Mouse (Mus musculus) kidney, embryonic 16.5 days (tissue): Measurements from ENCODE around the gene Adra1b. TPM values are rescaled to one million over a fixed set of nuclear protein-coding genes. Genes with fewer than 3 reads are reported as not detected.
A peak's percentile ranks its signal among the peaks of the same experiment; 100 is the strongest.

ENCODE experiments used
- ATAC-seq: fragments of 200-750 bp; cut with Nextera tagmentation; 2 replicates; pipeline ENCODE4 v1.8.0; 2017; ENCODE audit warnings: moderate TSS enrichment; ENCODE audit not compliant: low FRiP score, low TSS enrichment
- H3K27ac ChIP-seq: fragments of 300-500 bp; sonication (generic); 2 replicates; pipeline ENCODE4 v1.5.1; 2014; ENCODE audit warnings: low read length
- H3K27me3 ChIP-seq: fragments of 300-500 bp; sonication (generic); 2 replicates; pipeline ENCODE4 v1.6.1; 2014; ENCODE audit warnings: low read length, control low read depth, mixed read lengths; ENCODE audit not compliant: insufficient read depth
- H3K36me3 ChIP-seq: fragments of 300-500 bp; sonication (generic); 2 replicates; pipeline ENCODE4 v1.6.1; 2014; ENCODE audit warnings: low read length, control low read depth, mixed read lengths; ENCODE audit not compliant: insufficient read depth
- H3K4me1 ChIP-seq: fragments of 300-500 bp; sonication (generic); 2 replicates; pipeline ENCODE4 v1.6.1; 2014; ENCODE audit warnings: low read length, control low read depth, mixed read lengths; ENCODE audit not compliant: insufficient read depth
- H3K4me2 ChIP-seq: fragments of 300-500 bp; sonication (generic); replicated peaks from 2 replicates; pipeline ENCODE4 v1.6.1; 2014; ENCODE audit warnings: low read depth, low read length
- H3K4me3 ChIP-seq: fragments of 300-500 bp; sonication (generic); 2 replicates; pipeline ENCODE4 v1.5.1; 2014; ENCODE audit warnings: mild to moderate bottlenecking, low read length
- H3K9ac ChIP-seq: fragments of 300-500 bp; sonication (generic); replicated peaks from 2 replicates; pipeline ENCODE4 v1.6.1; 2014; ENCODE audit warnings: low read length
- H3K9me3 ChIP-seq: fragments of 300-500 bp; sonication (generic); 2 replicates; pipeline ENCODE4 v1.6.1; 2016; ENCODE audit warnings: low read length, control low read depth
- WGBS: fragments of 180-500 bp; shearing (Covaris S2); extraction: QIAGEN DNeasy Blood & Tissue Kit; methylation state at CpG from one replicate; pipeline ENCODE4 v1.1.7; 2014; 5-methylcytosine and 5-hydroxymethylcytosine counted together
- polyA plus RNA-seq: library from polyadenylated mRNA; unstranded; fragments of >200 nt; fragmentation: Nextera tagmentation; extraction: Ambion mirVana; gene quantifications from 2 replicates; pipeline ENCODE4 v1.2.1, GENCODE M21; 2015

Adra1b gene
- polyA plus RNA-seq, 1 experiment from 2014 or later: 1.2 TPM

GRCm38 (mm10) chr11:43758436-43758835 is 142.6 kb downstream of the Adra1b start:
- ATAC-seq: no peak
- H3K4me3 ChIP-seq: no peak overlapping the region
- H3K9me3 ChIP-seq: no peaks in the 10 kb centered on the region
- no peaks in the 10 kb centered on the region for H3K36me3 ChIP-seq
- no peak overlapping the region for H3K9ac ChIP-seq
- H3K27me3 ChIP-seq: peaks cover 1% of the 10 kb centered on the region; the same call in 1 of the 2 replicates
- no peak overlapping the region for H3K27ac ChIP-seq
- no peak overlapping the region for H3K4me2 ChIP-seq
- WGBS: 76% methylated on average over 2 of the region's 2 CpGs
- H3K4me1 ChIP-seq: no peaks in the 10 kb centered on the region

GRCm38 (mm10) chr11:43755411-43755810 is 145.6 kb downstream of the Adra1b start:
- no peaks in the 10 kb centered on the region for H3K4me1 ChIP-seq
- ATAC-seq: no peak
- H3K9me3 ChIP-seq: no peaks in the 10 kb centered on the region
- no peak overlapping the region for H3K4me3 ChIP-seq
- no peak overlapping the region for H3K27ac ChIP-seq
- H3K27me3 ChIP-seq: no peaks in the 10 kb centered on the region
- H3K36me3 ChIP-seq: no peaks in the 10 kb centered on the region
- no peak overlapping the region for H3K9ac ChIP-seq
- H3K4me2 ChIP-seq: no peak overlapping the region
- WGBS: 68% methylated on average over 5 of the region's 5 CpGs

- H3K27me3 ChIP-seq: no peaks in the 10 kb centered on the region
- no peak for ATAC-seq
- 65% methylated on average over 1 of the region's 1 CpGs for WGBS
- H3K4me1 ChIP-seq: no peaks in the 10 kb centered on the region
- no peaks in the 10 kb centered on the region for H3K36me3 ChIP-seq
- no peak overlapping the region for H3K4me2 ChIP-seq
- H3K27ac ChIP-seq: no peak overlapping the region
- no peak overlapping the region for H3K4me3 ChIP-seq
- no peak overlapping the region for H3K9ac ChIP-seq
- no peaks in the 10 kb centered on the region for H3K9me3 ChIP-seq
Measured at GRCm38 (mm10) chr11:43754568-43754967, 146.4 kb downstream of the Adra1b start.

- Histone ChIP-seq H3K4me3 (no peak overlapping the region), H3K36me3 (no peaks in the 10 kb centered on the region), H3K4me2 (no peak overlapping the region), H3K27me3 (no peaks in the 10 kb centered on the region), H3K9me3 (no peaks in the 10 kb centered on the region), H3K9ac (no peak overlapping the region), H3K27ac (no peak overlapping the region), H3K4me1 (peaks cover 12% of the 10 kb centered on the region)
- 68% methylated on average over 2 of the region's 2 CpGs for WGBS
- no peak for ATAC-seq
Measured at GRCm38 (mm10) chr11:43751542-43751941, 149.5 kb downstream of the Adra1b start.

GRCm38 (mm10) chr11:43747233-43748226 is 153.5 kb downstream of the Adra1b start, which contains the start of gene Ttc1:
Gene Ttc1 (minus strand): TSS chr11:43748008.
- Histone ChIP-seq H3K4me3 (peak within 1 kb of the TSS; percentile 89), H3K27me3 (no peaks in the 10 kb centered on the region), H3K4me1 (peaks cover 12% of the 10 kb centered on the region), H3K9me3 (no peaks in the 10 kb centered on the region), H3K27ac (peak within 1 kb of the TSS; percentile 55; the same call in 1 of the 2 replicates), H3K9ac (peak within 1 kb of the TSS; percentile 81), H3K4me2 (peak within 1 kb of the TSS; percentile 91), H3K36me3 (peaks cover 18% of the 10 kb centered on the region)
- peak; percentile 99 for ATAC-seq
- 3% methylated on average over 47 of the region's 47 CpGs for WGBS

GRCm38 (mm10) chr11:43728737-43729301 is 172.2 kb downstream of the Adra1b start:
- 0 out of 2 replicates have a peak overlapping the region, but pooled peaks have one; percentile 12 for H3K27ac ChIP-seq
- H3K4me1 ChIP-seq: peaks cover 8% of the 10 kb centered on the region; the same call in 1 of the 2 replicates
- no peak overlapping the region for H3K9ac ChIP-seq
- no peaks in the 10 kb centered on the region for H3K27me3 ChIP-seq
- H3K36me3 ChIP-seq: peaks cover 28% of the 10 kb centered on the region
- no peaks in the 10 kb centered on the region for H3K9me3 ChIP-seq
- H3K4me2 ChIP-seq: no peak overlapping the region
- no peak overlapping the region for H3K4me3 ChIP-seq
- WGBS: 38% methylated on average over 7 of the region's 7 CpGs
- peak; percentile 23; the same call in 1 of the 2 replicates for ATAC-seq

GRCm38 (mm10) chr11:43727796-43728195 is 173.2 kb downstream of the Adra1b start:
- no peak for ATAC-seq
- Histone ChIP-seq H3K4me1 (peaks cover 8% of the 10 kb centered on the region; the same call in 1 of the 2 replicates), H3K27ac (no peak overlapping the region), H3K36me3 (peaks cover 24% of the 10 kb centered on the region), H3K27me3 (no peaks in the 10 kb centered on the region), H3K9ac (no peak overlapping the region), H3K9me3 (no peaks in the 10 kb centered on the region), H3K4me2 (no peak overlapping the region), H3K4me3 (no peak overlapping the region)
- WGBS: 68% methylated on average over 7 of the region's 7 CpGs

Other genes with a start within 250 kb of the Adra1b start
- 13.6 and 21.0 TPM in 2 replicates for gene Pwwp2a, start 219.2 kb downstream of the Adra1b start, polyA plus RNA-seq
- gene Ttc1, start 153.2 kb downstream of the Adra1b start, polyA plus RNA-seq: 69.6 and 71.0 TPM in 2 replicates